Mouse (Mus musculus) embryonic facial prominence, embryonic 12.5 days (tissue): Measurements from ENCODE around the gene Ccdc115. TPM values are rescaled to one million over a fixed set of nuclear protein-coding genes. Genes with fewer than 3 reads are reported as not detected.

Source experiments
- ATAC-seq: fragments of 200-750 bp; cut with Nextera tagmentation; 2 replicates; pipeline ENCODE4 v1.8.0; 2017; ENCODE audit not compliant: insufficient number of reproducible peaks, insufficient read depth, low FRiP score, low TSS enrichment
- H3K27ac ChIP-seq: fragments of 300-500 bp; sonication (generic); 2 replicates; pipeline ENCODE4 v1.5.1; 2016; ENCODE audit warnings: mild to moderate bottlenecking
- H3K27me3 ChIP-seq: fragments of 300-500 bp; sonication (generic); 2 replicates; pipeline ENCODE4 v1.6.1; 2016; ENCODE audit warnings: mild to moderate bottlenecking, moderate library complexity
- H3K36me3 ChIP-seq: fragments of 300-500 bp; sonication (generic); 2 replicates; pipeline ENCODE4 v1.6.1; 2016; ENCODE audit warnings: mild to moderate bottlenecking
- H3K4me1 ChIP-seq: fragments of 300-500 bp; sonication (generic); 2 replicates; pipeline ENCODE4 v1.6.1; 2016
- H3K4me2 ChIP-seq: fragments of 300-500 bp; sonication (generic); replicated peaks from 2 replicates; pipeline ENCODE4 v1.6.1; 2016; ENCODE audit warnings: mild to moderate bottlenecking, moderate library complexity
- H3K4me3 ChIP-seq: fragments of 300-500 bp; sonication (generic); 2 replicates; pipeline ENCODE4 v1.5.1; 2016; ENCODE audit warnings: mild to moderate bottlenecking
- H3K9ac ChIP-seq: fragments of 300-500 bp; sonication (generic); 2 replicates; pipeline ENCODE4 v1.6.1; 2016; ENCODE audit warnings: mild to moderate bottlenecking, moderate library complexity
- H3K9me3 ChIP-seq: fragments of 300-500 bp; sonication (generic); 2 replicates; pipeline ENCODE4 v1.6.1; 2016; ENCODE audit warnings: mild to moderate bottlenecking, moderate library complexity
- WGBS: fragments of 180-500 bp; shearing (Covaris S2); methylation state at CpG from one replicate; pipeline ENCODE4 v1.1.7; 2016; 5-methylcytosine and 5-hydroxymethylcytosine counted together
- polyA plus RNA-seq: library from polyadenylated mRNA; unstranded; fragments of >200 nt; fragmentation: Nextera tagmentation; extraction: Ambion mirVana; gene quantifications from 2 replicates; pipeline ENCODE4 v1.2.1, GENCODE M21; 2016

The Ccdc115 gene
- 51.0 and 52.1 TPM in 2 replicates for polyA plus RNA-seq

DNA sequence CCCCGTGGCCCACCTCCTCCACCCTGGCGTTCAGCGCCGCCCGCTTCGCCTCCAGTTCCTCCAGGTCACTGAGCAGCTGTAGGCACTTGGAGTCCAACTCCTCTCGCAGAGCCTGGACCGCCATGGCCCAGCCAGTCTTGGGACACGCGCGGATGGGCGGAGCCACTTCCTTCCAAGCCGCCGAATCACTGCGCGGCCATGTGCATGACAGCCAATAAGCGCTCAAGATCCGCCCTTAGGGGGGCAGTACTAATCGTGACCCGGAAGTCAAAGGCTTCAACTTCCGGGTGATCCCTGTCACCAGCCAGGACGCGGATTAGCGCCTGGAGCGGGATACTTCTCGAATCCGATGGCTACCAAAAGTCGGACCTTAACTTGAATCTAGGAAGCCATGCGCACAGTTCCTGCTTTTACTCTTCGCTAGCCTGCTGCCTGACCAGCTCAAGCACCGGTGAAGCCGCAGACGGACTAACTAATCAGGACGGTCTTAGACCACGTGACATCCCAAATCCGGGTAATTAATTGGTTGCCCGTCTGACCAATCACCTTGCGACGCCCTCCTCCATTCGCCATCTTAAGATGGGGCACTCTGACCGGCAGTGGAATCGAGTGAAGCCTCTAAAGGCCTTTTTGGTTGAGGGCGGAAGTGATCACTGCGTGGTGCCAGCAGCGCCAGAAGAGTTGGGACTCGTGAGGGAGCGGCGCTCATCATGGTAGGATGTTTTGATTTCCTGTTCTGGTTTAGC, at the start of gene Ccdc115, which contains the start of gene Imp4:
Gene Ccdc115, minus strand, starts transcription at position 458 of the 746 bp plus-strand sequence.
Gene Imp4, plus strand, starts transcription at position 637 of the 746 bp plus-strand sequence.
- H3K27ac ChIP-seq = peak within 1 kb of the TSS; percentile 32; the same call in 1 of the 2 replicates
- H3K9me3 ChIP-seq = no peaks in the 10 kb centered on the region
- H3K4me1 ChIP-seq = peaks cover 11% of the 10 kb centered on the region; the same call in 1 of the 2 replicates
- H3K9ac ChIP-seq = peak within 1 kb of the TSS; percentile 66
- H3K27me3 ChIP-seq = no peaks in the 10 kb centered on the region
- WGBS = under 1% methylated on average over 48 of the region's 48 CpGs
- H3K4me3 ChIP-seq = peak within 1 kb of the TSS; percentile 68
- peaks cover 25% of the 10 kb centered on the region for H3K36me3 ChIP-seq
- peak; percentile 95 for ATAC-seq
- H3K4me2 ChIP-seq = peak within 1 kb of the TSS; percentile 70

DNA sequence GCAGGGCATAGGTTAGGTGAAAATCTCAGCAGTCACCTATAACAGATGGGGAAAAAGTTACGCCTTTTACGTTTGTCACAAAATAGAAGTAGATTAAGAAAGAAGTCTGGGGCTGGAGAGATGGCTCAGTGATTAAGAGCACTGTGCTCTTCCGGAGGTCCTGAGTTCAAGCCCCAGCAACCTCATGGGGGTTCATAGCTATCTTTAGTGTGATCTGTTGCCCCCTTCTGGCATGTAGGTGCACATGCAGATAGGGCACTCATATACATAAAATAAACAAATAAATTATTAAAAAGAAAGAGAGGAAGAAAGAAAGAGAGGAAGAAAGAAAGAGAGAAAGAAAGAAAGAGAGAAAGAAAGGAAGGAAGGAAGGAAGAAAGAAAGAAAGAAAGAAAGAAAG, 47.9 kb upstream of the Ccdc115 start:
- H3K27me3 ChIP-seq = 0 out of 2 replicates have a peak, but pooled peaks cover 4% of the 10 kb centered on the region
- H3K36me3 ChIP-seq = no peaks in the 10 kb centered on the region
- no peak overlapping the region for H3K4me3 ChIP-seq
- H3K4me2 ChIP-seq = no peak overlapping the region
- H3K9ac ChIP-seq = no peak overlapping the region
- no peak for ATAC-seq
- no peak overlapping the region for H3K27ac ChIP-seq
- no peaks in the 10 kb centered on the region for H3K4me1 ChIP-seq
- no peaks in the 10 kb centered on the region for H3K9me3 ChIP-seq
- 87% methylated on average over 3 of the region's 3 CpGs for WGBS

DNA sequence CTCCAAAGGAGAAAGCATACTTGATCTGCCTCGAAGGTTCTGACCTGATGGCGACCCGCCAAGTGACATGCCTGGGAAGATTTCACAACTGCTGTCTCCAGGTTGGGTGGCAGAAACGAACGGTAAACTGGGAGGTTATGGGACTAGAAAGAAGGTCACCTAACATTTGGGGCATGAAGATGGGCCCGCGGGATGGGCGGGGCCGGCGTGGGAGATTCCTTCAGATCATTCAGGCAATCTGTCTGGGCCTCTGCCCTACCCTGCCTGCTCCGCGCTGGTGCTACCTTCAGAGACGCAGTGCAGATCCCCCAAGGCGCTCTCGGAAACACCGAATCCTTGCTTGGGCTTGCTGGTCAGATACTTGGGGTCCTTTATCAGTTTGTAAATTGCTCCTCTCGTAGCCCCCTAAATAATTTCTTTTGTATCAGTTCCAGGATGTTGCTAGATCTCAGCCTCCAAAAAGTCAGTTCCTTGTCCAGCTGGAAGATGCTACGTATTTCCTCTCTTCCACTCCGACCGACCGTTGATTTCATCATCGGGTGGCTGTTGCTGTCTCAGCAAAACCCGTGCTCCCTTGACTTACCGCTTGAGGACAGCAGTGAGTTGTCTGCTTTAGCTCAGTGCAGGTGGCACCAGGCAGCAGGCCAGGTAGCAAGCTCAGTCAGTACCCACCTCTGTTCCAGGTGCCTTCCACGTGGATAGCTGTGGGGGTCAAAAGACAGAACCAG, 46.2 kb upstream of the Ccdc115 start:
- no peak for ATAC-seq
- Histone ChIP-seq H3K27ac (no peak overlapping the region), H3K9ac (no peak overlapping the region), H3K4me2 (peak overlapping the region; percentile 37), H3K4me3 (peak overlapping the region; percentile 18; the same call in 1 of the 2 replicates), H3K4me1 (no peaks in the 10 kb centered on the region), H3K9me3 (no peaks in the 10 kb centered on the region), H3K27me3 (0 out of 2 replicates have a peak, but pooled peaks cover 4% of the 10 kb centered on the region), H3K36me3 (no peaks in the 10 kb centered on the region)
- WGBS = 7% methylated on average over 25 of the region's 25 CpGs

DNA sequence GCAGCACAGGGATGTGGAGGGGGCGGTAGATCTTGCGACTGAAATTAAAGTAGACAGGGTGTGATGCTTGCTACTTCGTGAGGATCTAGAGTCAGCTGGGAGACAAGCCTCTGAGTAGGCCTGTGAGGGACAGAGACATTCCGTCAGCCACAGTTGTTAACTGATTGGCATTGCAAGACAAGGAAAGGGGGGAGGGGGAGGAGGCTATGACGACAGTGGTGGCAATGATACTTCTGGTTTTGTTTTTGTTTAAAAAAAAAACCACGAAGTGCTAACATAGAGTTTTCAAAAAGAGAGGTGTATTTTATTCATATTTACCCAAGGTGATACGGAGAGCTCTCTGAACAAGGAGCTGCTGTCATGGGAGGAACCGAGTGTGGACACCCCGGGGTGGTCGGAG, 45.0 kb upstream of the Ccdc115 start:
- no peak overlapping the region for H3K9ac ChIP-seq
- H3K27me3 ChIP-seq = 0 out of 2 replicates have a peak, but pooled peaks cover 4% of the 10 kb centered on the region
- no peak overlapping the region for H3K4me3 ChIP-seq
- no peaks in the 10 kb centered on the region for H3K9me3 ChIP-seq
- ATAC-seq = no peak
- H3K27ac ChIP-seq = no peak overlapping the region
- WGBS = 68% methylated on average over 10 of the region's 10 CpGs
- no peaks in the 10 kb centered on the region for H3K4me1 ChIP-seq
- H3K4me2 ChIP-seq = no peak overlapping the region
- no peaks in the 10 kb centered on the region for H3K36me3 ChIP-seq

DNA sequence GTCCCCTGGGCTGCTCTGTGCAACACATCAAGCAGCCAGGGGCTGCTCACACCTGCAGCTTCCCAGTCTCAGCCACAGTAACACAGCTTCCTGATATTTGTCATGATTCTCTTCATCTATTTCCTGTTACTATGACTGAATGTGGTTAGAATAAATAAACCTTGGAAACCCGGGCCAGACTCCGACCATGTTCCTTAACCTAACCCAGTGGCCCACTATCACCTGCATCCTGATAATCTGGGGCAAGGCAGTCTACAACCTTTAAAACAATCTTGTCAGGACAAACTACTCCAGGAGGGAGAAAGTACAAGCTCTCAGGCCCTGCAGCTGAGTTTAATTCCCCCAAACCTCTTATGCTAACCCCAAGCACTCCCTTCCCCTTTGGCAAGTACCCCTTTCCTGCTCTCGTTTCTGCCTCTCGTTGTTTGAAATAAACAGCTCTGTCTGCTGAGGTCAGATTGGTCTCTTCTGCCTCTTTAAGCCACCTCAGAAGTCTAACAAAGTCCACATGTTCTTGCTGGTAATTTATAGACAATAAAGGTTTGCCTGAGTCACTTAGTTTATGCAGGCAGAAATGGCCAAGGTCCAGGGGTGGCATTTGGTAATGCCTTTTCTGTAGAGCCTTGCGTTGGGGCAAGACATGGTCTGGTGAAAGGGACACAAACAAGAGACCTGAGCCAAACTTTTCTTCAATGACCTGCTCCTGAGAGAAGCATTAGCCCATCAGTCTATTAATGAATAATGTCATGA, 42.6 kb upstream of the Ccdc115 start:
- Histone ChIP-seq H3K9ac (no peak overlapping the region), H3K4me2 (no peak overlapping the region), H3K4me3 (no peak overlapping the region), H3K9me3 (no peaks in the 10 kb centered on the region), H3K27me3 (0 out of 2 replicates have a peak, but pooled peaks cover 4% of the 10 kb centered on the region), H3K27ac (no peak overlapping the region), H3K36me3 (no peaks in the 10 kb centered on the region), H3K4me1 (no peaks in the 10 kb centered on the region)
- ATAC-seq = no peak
- 53% methylated on average over 5 of the region's 5 CpGs for WGBS

DNA sequence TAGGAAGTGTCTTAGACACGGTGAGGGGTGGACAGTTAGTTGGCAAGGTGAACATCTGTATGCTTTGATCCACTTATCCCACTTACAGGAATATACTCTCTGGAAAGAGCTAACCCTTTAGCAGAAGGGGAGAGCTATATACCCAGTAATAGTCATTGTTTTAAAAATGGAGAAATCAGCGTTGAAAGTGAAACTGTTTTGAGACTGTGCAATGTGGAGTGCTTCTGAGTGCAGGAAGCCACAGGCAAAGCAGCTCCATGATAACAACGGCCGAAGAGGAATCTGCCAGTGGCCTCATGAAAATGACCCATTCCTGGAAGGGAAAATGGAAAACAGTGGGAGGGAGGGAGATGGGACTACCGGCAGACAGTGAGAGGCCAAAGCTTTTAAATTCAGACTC, 41.3 kb upstream of the Ccdc115 start:
- H3K27ac ChIP-seq = no peak overlapping the region

DNA sequence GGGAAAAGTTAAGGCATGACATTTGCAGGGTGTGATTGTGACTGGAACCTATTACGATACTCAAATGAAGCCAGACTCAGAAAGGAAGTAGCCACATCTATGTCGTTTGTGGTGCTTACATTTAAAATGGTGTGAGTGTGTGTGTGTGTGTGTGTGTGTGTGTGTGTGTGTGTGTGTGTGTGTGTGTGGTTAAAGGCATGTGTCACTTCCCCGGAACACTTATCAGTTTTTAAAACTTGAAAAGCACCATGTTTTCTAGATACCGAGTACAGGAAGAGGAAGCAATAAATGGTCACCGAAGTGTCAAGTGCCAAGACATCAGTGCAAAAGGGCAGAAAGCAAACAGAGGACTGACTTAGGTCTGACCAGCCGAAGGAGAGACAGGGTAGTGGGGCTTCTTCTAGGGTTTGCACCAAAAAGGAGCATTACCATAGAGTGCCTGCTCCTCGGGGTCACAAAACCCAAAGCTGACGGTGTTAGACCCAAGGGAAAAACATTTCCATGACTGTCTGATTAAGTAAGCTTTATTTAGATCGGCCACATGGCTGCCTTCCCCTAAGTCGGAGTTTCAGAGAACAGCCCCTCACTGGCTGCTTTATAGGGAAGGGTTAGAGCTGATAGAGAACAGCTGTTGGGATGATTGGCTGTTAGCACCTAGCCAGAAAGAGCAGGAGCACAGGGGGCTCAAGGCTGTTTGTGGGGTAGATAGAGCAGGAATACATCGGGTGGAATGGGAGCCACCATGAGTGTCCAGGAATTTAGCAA, 39.6 kb upstream of the Ccdc115 start:
- no peak for ATAC-seq
- Histone ChIP-seq H3K27me3 (no peaks in the 10 kb centered on the region), H3K4me2 (no peak overlapping the region), H3K4me1 (no peaks in the 10 kb centered on the region), H3K9ac (no peak overlapping the region), H3K9me3 (no peaks in the 10 kb centered on the region), H3K27ac (no peak overlapping the region), H3K4me3 (no peak overlapping the region), H3K36me3 (no peaks in the 10 kb centered on the region)
- 44% methylated on average over 11 of the region's 11 CpGs for WGBS

More for the DNA sequence above, 41.3 kb upstream of the Ccdc115 start:
- Histone ChIP-seq H3K36me3 (no peaks in the 10 kb centered on the region), H3K4me2 (no peak overlapping the region), H3K9me3 (no peaks in the 10 kb centered on the region), H3K9ac (no peak overlapping the region), H3K4me3 (no peak overlapping the region), H3K27me3 (0 out of 2 replicates have a peak, but pooled peaks cover 4% of the 10 kb centered on the region), H3K4me1 (no peaks in the 10 kb centered on the region)
- WGBS = 78% methylated on average over 5 of the region's 5 CpGs
- ATAC-seq = no peak

DNA sequence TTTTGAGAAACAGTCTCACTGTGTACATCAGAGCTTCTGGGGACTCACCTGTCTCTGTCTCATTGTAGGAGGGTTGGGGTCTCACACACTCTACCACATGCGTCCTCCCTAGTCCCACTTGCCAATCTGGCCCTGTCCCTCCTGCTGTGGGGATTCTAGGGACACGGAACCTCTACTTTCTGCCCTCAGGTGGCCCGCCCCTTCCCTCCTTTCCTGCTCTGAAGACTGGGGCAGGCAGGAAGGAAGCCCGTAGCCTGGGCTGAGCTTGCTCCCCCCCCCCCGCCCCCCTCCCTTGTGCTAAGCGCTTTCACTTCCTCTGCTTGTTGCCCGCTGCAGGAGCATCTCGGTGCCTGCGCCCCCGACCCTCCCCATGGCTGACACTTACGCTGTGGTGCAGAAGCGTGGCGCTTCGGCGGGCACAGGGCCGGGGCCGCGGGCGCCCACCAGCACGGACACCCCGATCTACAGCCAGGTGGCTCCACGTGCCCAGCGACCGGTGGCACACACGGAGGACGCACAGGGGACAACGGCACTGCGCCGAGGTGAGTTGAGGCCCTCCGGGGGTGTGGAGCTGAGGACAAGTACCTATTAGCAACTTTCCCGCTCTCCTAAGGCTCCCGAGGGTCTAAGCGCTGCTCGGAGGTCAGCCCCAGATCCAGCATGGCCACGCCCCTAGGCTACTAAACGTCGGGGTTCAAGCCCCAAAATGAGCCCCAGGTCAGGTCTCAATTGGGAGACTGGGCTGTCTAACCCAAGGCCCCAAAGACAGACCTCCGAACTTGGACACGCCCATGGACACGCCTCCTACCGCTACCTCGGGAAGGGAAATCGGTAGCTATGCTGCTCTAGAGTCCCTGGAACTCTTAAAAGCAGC, 33.2 kb upstream of the Ccdc115 start:
- Histone ChIP-seq H3K9ac (peak overlapping the region; percentile 55), H3K9me3 (no peaks in the 10 kb centered on the region), H3K27me3 (peaks cover 22% of the 10 kb centered on the region), H3K36me3 (no peaks in the 10 kb centered on the region), H3K4me1 (0 out of 2 replicates have a peak, but pooled peaks cover 2% of the 10 kb centered on the region), H3K4me2 (peak overlapping the region; percentile 96), H3K27ac (no peak overlapping the region), H3K4me3 (peak overlapping the region; percentile 54)
- under 1% methylated on average over 42 of the region's 43 CpGs for WGBS
- peak; percentile 57; the same call in 1 of the 2 replicates for ATAC-seq

DNA sequence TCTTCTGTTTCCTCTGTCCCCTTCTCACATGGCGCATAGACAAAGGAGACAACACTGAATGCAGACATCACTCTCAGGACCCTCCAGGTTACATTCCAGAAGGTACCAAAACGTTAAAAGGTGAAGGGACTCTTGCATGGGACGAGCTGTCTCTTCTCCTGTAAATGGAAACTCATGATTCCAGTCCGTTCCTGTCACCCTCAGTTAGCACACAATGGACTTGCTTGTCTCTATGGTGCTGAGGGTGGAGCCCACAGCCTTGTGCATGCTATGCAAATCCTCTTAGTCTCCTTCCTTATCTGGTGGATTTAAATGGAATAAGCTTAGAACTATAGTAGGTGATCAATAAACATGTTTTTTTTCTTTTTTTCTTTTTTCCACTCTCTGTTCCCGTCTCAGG, 30.3 kb upstream of the Ccdc115 start:
- H3K9ac ChIP-seq = no peak overlapping the region
- H3K4me2 ChIP-seq = no peak overlapping the region
- WGBS = 60% methylated on average over 5 of the region's 5 CpGs
- no peak overlapping the region for H3K4me3 ChIP-seq
- ATAC-seq = no peak
- 0 out of 2 replicates have a peak, but pooled peaks cover 2% of the 10 kb centered on the region for H3K4me1 ChIP-seq
- no peaks in the 10 kb centered on the region for H3K36me3 ChIP-seq
- H3K9me3 ChIP-seq = no peaks in the 10 kb centered on the region
- H3K27ac ChIP-seq = no peak overlapping the region
- peaks cover 22% of the 10 kb centered on the region for H3K27me3 ChIP-seq

DNA sequence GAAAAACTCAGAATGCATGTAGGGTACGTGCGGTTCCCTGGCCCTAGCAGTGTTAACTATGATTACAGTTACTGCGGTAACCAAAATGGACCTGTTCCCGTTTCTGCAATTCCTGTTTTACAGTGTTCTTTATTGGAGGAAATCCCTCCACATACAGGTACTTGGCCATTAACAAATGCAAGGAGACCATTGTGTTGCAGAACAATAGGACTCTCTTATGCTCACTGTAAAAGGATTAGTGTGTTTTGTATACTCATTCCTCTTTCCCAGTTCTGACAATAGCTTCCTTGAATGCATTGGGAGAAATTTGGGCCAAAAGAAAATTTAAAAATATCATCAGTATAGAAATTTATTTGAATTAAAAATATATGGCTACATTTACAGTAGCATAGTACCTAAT, 29.0 kb upstream of the Ccdc115 start:
- no peak overlapping the region for H3K9ac ChIP-seq
- peaks cover 19% of the 10 kb centered on the region for H3K27me3 ChIP-seq
- WGBS = 64% methylated on average over 4 of the region's 4 CpGs
- no peak for ATAC-seq
- H3K4me1 ChIP-seq = 0 out of 2 replicates have a peak, but pooled peaks cover 2% of the 10 kb centered on the region
- H3K27ac ChIP-seq = no peak overlapping the region
- H3K9me3 ChIP-seq = no peaks in the 10 kb centered on the region
- H3K4me2 ChIP-seq = no peak overlapping the region
- no peaks in the 10 kb centered on the region for H3K36me3 ChIP-seq
- no peak overlapping the region for H3K4me3 ChIP-seq
